Mouse (Mus musculus) stomach, postnatal 0 days (tissue): Measurements from ENCODE around the gene Smim20.

ENCODE experiments used
- CTCF ChIP-seq: IDR thresholded peaks from 2 replicates; pipeline ENCODE4 v1.5.1; 2016; ENCODE audit warnings: antibody characterized with exemption, low read depth, mild to moderate bottlenecking, moderate library complexity
- EP300 ChIP-seq: optimal IDR thresholded peaks from 2 replicates; pipeline ENCODE3; 2016; ENCODE audit warnings: antibody characterized with exemption

DNA sequence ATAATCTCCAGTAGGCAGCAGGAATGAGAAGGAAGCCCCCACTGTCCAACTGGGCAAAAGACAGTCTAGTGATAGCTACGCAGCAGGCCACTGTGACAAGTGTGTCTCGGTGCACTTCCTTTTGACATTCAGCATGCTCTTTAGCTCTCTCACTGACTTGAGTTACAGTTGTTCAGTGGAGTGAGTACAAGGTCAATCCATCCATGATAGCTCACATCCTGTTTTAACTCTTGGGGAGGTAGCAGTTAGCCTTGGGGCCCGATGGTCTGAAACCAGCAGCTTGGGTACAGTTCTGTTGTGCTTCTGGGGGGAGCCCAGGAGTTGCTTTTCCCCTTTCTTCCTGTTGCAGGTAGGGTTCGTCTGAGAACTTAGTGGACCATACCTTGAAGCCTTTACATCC is 5.7 kb downstream of the Smim20 start:
- TF ChIP-seq CTCF (no peak), EP300 (no peak)
